Mouse (Mus musculus) thymus, postnatal 36 days (tissue): ENCODE measurements around the gene Clec2g.
"Not testable (repeated sequence)": the region's sequence is repeated elsewhere in the genome, so short reads cannot be mapped to it uniquely, and the experiment has no call there.

Experiments used
- DNase-seq, 2 experiments: peaks; one replicate each; pipeline ENCODE4 v3.0.0; 2022; ENCODE audit warnings: mixed read lengths in 2 of 2

Clec2g gene

DNA sequence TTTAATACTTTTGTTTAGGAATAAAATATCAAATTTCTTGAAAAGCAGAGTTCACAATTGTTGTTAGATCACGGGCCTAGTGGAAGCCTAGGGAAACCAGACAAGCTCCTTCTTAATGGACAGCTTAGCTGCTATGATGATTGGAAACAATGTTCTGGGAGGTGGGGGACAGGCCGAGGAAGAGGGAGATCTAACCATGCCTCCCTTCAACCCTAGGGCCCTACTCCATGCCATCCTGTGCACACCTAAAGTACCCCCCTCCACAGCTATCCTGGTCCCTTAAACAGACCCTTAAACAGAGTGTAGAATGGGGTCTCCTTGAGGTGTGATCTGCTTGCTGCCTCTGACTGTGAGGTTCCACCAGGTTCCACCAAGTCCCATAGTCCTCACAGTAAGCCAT is 38.0 kb downstream of the Clec2g start:
- DNase-seq: no peak

DNA sequence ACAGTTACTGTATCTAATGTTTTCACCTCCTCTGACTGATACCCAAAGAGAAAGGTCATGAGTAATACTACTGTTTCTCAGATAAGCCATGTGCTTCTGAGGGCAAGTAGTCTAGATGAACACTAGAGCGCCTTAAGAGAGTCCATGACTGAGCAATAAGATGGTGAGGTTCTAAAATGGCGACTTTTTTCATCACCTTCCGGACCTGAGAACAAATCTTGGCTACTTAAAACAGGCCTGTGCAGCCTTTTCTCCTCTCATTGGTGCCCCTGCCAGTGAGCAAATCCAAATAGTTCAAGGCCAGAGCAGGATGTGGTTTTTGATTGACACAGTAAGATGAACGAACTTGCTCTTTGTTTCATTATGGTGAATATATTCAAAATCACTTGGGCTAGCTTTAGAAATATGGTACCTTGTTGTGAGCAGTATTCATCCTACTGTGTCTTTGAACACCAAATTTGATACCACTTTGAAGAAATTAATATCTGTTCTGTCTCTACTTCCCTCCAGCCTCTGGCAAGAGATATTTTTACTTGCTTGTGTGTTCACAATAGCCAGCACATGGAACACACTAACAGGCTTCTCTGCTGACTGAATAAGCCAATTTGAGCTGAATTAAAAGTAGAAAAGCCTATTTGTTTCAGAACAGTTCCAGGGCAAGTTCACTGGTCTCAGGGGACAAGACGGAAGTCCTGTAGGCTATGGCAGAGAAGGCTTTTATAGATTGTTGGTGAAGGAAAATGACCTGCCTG is 38.7 kb downstream of the Clec2g start:
- DNase-seq: no peak

DNA sequence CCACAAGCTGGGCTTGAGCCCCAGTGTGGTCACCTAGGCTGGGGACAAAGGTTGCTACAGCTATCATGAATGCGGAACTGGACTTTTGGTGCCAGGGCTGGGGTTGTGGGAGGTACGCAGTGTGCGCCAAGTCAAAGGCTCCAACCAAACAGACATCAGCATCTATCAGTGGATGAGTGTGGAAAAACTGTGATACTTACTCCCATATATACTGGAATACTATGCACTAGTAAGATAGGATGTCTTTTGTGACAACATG is 39.2 kb downstream of the Clec2g start:
- DNase-seq: no peak

GRCm38 (mm10) chr6:128974850-128975249 is 40.7 kb downstream of the Clec2g start:
- DNase-seq: not testable (repeated sequence)

- DNase-seq: no peak
Observed at GRCm38 (mm10) chr6:128976194-128976593, 42.0 kb downstream of the Clec2g start.

DNA sequence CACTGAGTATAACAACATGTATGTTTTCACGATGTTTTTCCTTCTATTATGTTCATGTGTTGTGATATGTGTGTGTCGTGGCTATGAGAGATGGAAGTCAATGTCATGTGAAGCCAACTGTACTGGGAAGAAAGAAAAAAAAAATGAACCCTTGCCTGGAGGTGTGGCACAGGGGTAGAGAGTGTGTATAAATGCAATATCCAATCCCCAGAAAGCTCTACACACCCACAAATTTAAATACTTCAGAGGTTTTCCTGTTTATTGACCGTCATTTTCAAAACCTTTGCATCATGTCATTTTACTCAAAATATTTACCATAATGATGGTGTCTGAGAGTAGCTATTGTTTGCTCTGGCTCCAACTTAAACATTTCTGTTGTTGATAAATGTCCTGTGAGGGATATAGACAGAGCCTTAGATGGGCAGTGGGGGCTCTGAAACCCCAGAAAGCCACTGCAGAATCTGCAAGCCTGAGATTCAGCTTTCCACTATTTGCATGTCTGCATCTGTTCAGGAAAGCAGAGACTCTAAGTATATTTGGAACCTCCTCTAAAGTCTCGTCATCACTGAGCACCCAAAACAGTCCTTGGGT is 47.9 kb downstream of the Clec2g start:
- DNase-seq: not testable (repeated sequence)

DNA sequence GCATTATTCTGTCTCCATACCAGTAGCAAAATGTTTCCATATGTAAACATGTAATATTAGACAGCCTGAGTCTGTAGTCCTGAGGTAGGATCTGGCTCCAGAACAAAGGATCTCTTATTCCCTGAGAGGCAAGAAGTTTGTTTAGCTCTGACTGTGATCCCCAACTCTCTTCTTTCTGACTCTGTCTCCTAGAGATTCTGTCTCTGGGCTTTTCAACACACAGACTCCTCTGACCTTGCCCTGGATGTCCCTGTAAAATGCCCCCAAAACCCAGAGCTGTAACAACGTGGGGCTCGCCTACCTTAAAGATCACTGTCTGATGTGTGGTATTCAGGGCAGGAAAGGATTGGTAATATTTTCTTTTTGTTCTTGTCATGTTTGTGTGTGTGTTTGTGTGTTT is 58.2 kb downstream of the Clec2g start:
- no peak for DNase-seq

- no peak for DNase-seq
Observed at GRCm38 (mm10) chr6:128992753-128993152, 58.6 kb downstream of the Clec2g start.

DNA sequence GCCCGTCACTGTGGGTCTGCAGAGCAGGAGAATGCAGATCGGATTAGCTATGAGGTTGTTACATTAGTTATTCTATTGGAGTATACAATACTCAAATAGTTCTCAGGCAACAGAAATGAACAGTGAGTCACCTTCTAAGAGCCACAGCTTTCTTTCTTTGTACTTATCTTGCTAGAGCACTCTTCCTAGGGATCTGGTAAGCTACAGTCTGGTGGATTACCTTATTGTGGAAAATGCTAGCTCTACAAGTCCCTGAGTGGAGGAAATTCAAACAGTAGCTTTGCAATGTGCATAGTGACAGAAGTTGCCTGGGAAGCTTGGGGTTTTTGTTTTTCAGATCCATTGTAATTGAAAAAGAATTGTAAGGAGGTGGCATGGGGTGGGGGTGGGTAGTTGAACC is 59.0 kb downstream of the Clec2g start:
- DNase-seq: no peak

DNA sequence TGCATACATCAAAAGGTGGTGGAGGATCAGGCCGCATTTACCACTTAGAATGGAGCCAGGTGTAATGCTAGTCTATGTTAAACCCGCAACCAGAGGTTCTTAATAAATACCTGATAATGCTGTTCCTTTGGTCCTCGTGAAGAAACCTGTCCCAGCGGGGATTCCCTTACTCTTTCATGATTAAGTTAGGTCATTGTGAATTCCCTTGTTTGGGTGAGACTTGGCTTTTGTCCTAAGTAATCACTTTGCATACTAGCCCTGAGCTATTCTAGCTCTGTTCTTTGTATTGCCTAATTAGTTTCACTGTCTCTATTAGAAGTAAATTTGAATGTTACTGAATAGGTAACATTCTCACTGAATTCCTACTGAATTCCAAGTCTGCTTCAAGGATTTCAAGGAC is 60.2 kb downstream of the Clec2g start:
- no peak for DNase-seq

- DNase-seq: no peak
Observed at GRCm38 (mm10) chr6:128994742-128995141, 60.6 kb downstream of the Clec2g start.

DNA sequence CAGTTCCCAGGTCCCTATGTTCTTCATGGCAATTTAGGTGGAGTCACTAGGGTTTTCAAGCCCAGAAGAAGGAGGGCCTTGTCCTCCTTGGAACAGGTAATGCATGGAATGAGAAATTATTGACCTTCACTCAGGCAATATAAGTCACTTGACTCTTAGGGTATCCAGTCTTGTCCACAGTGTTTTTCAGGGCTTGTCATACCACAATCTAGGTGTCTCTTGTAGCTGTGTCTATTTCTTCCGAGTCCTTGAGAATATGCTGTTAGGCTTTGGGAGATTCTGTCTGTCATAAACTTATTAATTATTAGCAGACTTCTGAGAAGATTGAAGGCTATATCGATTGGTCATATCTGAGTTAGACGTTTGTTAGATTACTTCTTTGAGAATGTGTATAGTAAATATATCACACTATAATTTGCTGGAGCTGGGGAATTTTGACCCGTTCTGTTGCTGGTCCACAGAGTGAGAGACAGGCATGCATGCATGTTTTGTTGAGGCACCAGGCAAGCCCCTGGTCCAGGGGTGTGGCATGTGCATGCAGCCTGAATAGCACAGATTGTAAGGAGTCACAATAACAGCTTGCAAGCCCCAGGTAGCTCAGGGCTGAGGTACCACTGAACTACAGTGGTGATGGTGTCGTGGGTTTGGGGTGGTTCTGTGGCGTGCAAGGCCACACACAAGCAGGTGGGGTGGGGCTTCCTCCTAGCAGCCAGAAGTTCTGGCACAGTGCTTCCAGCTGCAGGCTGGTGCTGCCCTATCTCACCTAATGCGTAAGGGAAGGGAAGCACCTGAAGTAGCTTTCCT is 61.3 kb downstream of the Clec2g start:
- DNase-seq: no peak

GRCm38 (mm10) chr6:128996054-128996767 is 62.0 kb downstream of the Clec2g start:
- no peak for DNase-seq

- no peak for DNase-seq
Observed at GRCm38 (mm10) chr6:128996768-128997442, 62.7 kb downstream of the Clec2g start.

- DNase-seq: no peak
Observed at GRCm38 (mm10) chr6:129001392-129001791, 67.2 kb downstream of the Clec2g start.

GRCm38 (mm10) chr6:129008552-129008951 is 74.4 kb downstream of the Clec2g start:
- no peak for DNase-seq

GRCm38 (mm10) chr6:129009846-129010504 is 75.8 kb downstream of the Clec2g start:
- not testable (repeated sequence) for DNase-seq

- no peak for DNase-seq
Observed at GRCm38 (mm10) chr6:129010505-129010873, 76.3 kb downstream of the Clec2g start.

DNA sequence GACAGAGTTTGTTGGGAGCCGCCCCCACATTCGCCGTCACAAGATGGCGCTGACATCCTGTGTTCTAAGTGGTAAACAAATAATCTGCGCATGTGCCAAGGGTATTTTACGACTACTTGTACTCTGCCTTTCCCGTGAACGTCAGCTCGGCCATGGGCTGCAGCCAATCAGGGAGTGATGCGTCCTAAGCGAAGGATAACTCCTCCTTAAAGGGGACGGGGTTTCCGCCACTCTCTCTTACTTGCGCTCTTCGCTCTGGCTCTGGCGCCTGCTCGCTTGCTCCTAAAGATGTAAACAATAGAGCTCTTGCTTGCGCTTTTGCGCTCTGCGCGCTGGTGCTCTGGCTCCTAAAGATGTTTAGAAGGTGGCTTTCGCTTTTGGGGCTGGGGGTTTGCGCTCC is 77.8 kb downstream of the Clec2g start:
- DNase-seq: not testable (repeated sequence)

GRCm38 (mm10) chr6:129012966-129013365 is 78.8 kb downstream of the Clec2g start:
- no peak for DNase-seq

DNA sequence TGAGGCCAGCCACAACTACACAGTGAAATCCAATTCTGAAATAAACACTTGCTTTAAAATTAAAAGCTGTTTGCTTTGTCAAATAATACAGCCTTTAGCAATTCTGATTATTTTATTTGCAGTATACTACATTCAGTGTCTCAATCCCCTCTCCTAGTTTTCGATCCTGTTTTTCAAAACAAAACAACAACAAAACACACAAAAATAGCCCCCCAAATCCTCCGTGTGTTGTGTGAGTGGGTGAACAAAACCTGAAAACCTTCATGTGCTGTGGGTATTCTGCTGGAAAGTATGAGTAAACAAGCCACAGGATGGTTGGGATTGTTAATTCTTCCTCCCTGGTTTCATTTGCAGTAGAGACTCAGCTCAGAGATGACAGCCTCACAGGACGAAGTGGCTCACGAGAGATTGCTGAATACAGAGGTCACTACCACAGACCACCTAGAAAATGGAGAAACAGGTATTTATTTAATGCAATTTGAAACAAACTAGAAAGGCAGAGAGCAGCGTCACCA is 79.6 kb downstream of the Clec2g start:
- no peak for DNase-seq

DNA sequence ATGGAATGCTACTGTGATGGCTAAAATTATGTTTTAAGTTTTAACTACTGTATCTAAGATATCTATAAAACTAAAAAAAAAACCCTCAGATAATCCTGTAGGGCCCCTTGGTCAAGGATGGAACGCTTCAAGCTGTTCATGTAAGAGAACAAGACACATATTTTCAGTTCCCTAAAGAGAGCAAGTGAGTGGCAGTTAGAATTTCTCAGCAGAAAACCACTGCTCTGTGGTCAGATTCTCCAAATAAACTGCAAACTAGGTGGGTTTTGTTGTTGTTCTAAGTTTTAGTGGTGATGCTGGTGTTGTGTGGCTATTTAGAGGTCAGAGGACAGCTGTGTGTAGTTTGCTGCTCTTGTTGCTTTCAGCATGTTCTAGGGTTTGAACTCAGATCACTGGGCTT is 80.2 kb downstream of the Clec2g start:
- DNase-seq: no peak
